Mouse (Mus musculus): ENCODE results near the gene Lkaaear1. TPM values are rescaled to one million over a fixed set of nuclear protein-coding genes. Genes with fewer than 3 reads are reported as not detected.
A peak's percentile ranks its signal among the peaks of the same experiment; 100 is the strongest.

The Lkaaear1 gene
- total and polyA plus RNA-seq, 3 experiments = not detected

DNA sequence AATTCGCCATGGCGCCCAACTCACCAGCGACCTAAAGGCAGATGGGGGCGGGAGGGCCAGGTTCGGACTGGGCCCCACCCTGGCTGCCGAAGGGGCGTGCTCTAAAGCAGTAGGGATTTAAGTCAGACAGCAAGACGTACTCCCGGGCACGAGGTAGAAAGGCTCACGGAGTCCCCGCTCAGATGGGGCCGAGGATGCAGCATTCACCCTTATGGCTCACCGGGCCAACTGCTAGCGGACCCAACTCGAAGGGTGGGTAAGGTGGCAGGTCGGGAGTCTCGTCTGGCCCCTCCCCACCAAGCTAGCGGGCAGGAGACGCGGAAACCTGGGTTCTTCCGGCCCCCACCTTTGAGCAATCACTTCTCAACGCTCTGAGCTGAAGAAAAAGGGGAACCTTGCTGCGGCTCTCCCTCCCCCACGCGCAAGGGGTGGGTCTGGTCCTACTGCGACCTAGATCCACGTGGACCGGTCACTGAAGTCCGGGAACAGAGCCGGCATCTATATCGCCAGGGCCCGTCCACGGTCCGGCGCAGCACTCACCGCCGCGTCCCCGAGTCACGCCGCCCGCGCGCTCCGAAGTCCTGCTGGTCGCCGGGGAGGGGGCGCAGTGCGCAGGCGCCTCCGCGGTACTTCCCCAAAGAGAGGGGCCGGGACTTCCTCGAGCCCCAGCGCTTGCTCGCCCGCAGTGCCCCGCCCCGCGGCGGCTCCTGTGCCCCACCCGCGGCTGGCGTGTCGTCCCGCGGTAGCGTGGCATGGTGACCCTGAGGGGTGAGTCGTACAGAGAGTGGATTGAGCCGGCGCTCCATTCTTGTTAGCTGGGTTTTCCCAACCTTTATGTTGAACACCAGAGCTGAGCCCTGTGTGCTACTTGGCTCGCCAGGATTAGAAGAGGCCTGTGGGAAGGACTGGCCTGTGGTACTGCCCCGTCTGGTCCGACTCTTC, 4.6 kb downstream of the Lkaaear1 start, which contains the start of gene Rgs19 (continued):
- no peak for TF ChIP-seq ETS1 (conservative IDR thresholded peaks at IDR 0.05; ENCODE audit: low read depth, low read length)

DNA sequence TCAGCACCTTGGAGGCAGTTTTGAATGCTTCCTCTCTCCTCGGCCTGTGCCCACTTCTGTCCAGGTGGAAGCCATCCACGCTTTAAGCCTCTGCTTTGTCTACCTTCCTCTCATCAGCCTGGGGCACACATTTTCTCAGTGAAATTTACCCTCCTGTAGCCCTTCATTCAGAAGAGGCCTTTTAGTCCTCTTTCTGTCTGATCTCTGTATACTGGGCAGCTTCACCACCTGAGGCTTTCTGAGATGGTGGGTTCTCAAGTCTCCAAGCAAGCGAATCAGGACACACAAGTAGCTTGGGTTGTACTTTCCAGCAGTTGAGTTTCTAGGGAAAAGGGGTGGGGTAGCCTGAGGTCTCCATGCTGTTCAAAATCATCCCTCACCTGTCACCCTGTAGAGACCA, 5.9 kb downstream of the Lkaaear1 start:
- in situ Hi-C loops (cut with MboI; ENCODE audit: low pct_ligation_motif_present, low pct_unique_long_range_greater_than_20kb, low sequenced_read_pairs) = loop anchor here (10.0 kb wide), 2 partner anchors 78 to 288 kb away; no protein-coding TSS in a partner anchor
- peaks cover 28 to 59% of the 10 kb centered on the region in 2 experiments for H3K4me1 ChIP-seq (ENCODE audit: control insufficient read depth in 1 of 2, insufficient read depth in 2 of 2)
- peak overlapping the region; percentile 90 for H3K4me2 ChIP-seq (ENCODE audit: insufficient read depth, low read depth, poor library complexity, severe bottlenecking)

GRCm38 (mm10) chr2:181691571-181691970, 6.7 kb downstream of the Lkaaear1 start:
- dilution Hi-C loops (cut with MboI; ENCODE audit: extremely low pct_ligation_motif_present, extremely low pct_unique_long_range_greater_than_20kb, low sequenced_read_pairs) (no loop called here), in situ Hi-C loops (cut with MboI; ENCODE audit: low pct_ligation_motif_present, low pct_unique_long_range_greater_than_20kb, low sequenced_read_pairs) (loop anchor here (10.0 kb wide), 2 partner anchors 77 to 287 kb away; no protein-coding TSS in a partner anchor)
- Histone ChIP-seq H3K4me1 (ENCODE audit: control insufficient read depth in 1 of 2, insufficient read depth in 2 of 2) (peaks cover 28 to 59% of the 10 kb centered on the region in 2 experiments), H3K36me3 (replicated peaks in 1 of 2; ENCODE audit: control insufficient read depth in 1 of 2, insufficient read depth in 1 of 2, low read length in 1 of 2) (peaks cover 34 to 52% of the 10 kb centered on the region in 2 experiments), H3K4me3 (replicated peaks in 1 of 3; ENCODE audit: low read depth in 2 of 3, low read length in 2 of 3, poor library complexity in 1 of 3) (peak overlapping the region in 1 of 3 experiments; percentile 71), H3K4me2 (ENCODE audit: insufficient read depth, low read depth, poor library complexity, severe bottlenecking) (no peak overlapping the region), H3K27ac (ENCODE audit: insufficient read depth, low read depth) (no peak overlapping the region), H3K9ac (ENCODE audit: insufficient read depth, low read depth) (no peak overlapping the region), H3K9me3 (replicated peaks; ENCODE audit: low read length) (no peaks in the 10 kb centered on the region), H3K27me3 (replicated peaks) (no peaks in the 10 kb centered on the region), H3K79me2 (replicated peaks; ENCODE audit: control insufficient read depth, extremely low read depth, insufficient read depth, poor library complexity, severe bottlenecking) (peaks cover 20% of the 10 kb centered on the region)
- TF ChIP-seq MEF2A (IDR thresholded peaks at IDR 0.05; ENCODE audit: borderline replicate concordance, low read depth, low read length) = no peak
- TF ChIP-seq GABPA (IDR thresholded peaks at IDR 0.05; ENCODE audit: insufficient replicate concordance, low read depth, low read length) = no peak
- no peak for TF ChIP-seq MAX (IDR thresholded peaks at IDR 0.05; ENCODE audit: low read length)
- TF ChIP-seq BHLHE40 (IDR thresholded peaks at IDR 0.05; ENCODE audit: low read depth, low read length) = no peak
- no peak for TF ChIP-seq EP300 (IDR thresholded peaks at IDR 0.05; ENCODE audit: low read length)
- no peak for TF ChIP-seq SMC3 (IDR thresholded peaks at IDR 0.05; ENCODE audit: low read depth, low read length)
- TF ChIP-seq USF2 (conservative IDR thresholded peaks at IDR 0.05; ENCODE audit: low read depth, low read length) = no peak
- no peak for TF ChIP-seq CTCF (conservative IDR thresholded peaks at IDR 0.05 in 1 of 2, IDR thresholded peaks at IDR 0.05 in 1 of 2; ENCODE audit: low read depth in 2 of 2, low read length in 2 of 2)
- TF ChIP-seq MAFK (IDR thresholded peaks at IDR 0.05; ENCODE audit: insufficient replicate concordance, low read length) = no peak
- TF ChIP-seq CHD1 (IDR thresholded peaks at IDR 0.05; ENCODE audit: low read depth, low read length) = no peak
- no peak for TF ChIP-seq POLR2A (IDR thresholded peaks at IDR 0.05; ENCODE audit: low read depth, low read length)
- TF ChIP-seq NELFE (IDR thresholded peaks at IDR 0.05; ENCODE audit: low read depth, low read length) = no peak
- no peak for TF ChIP-seq RAD21 (IDR thresholded peaks at IDR 0.05; ENCODE audit: low read depth, low read length)
- no peak for DNase-seq (ENCODE audit: extremely low read depth)

More for the DNA sequence above, 5.9 kb downstream of the Lkaaear1 start:
- H3K9me3 ChIP-seq (replicated peaks; ENCODE audit: low read length) = no peaks in the 10 kb centered on the region
- no peaks in the 10 kb centered on the region for H3K27me3 ChIP-seq (replicated peaks)
- peaks cover 20% of the 10 kb centered on the region for H3K79me2 ChIP-seq (replicated peaks; ENCODE audit: control insufficient read depth, extremely low read depth, insufficient read depth, poor library complexity, severe bottlenecking)
- H3K36me3 ChIP-seq (replicated peaks in 1 of 2; ENCODE audit: control insufficient read depth in 1 of 2, insufficient read depth in 1 of 2, low read length in 1 of 2) = peaks cover 28 to 44% of the 10 kb centered on the region in 2 experiments
- dilution Hi-C loops (cut with MboI; ENCODE audit: extremely low pct_ligation_motif_present, extremely low pct_unique_long_range_greater_than_20kb, low sequenced_read_pairs) = no loop called here
- TF ChIP-seq GABPA (IDR thresholded peaks at IDR 0.05; ENCODE audit: insufficient replicate concordance, low read depth, low read length) (no peak), USF2 (conservative IDR thresholded peaks at IDR 0.05; ENCODE audit: low read depth, low read length) (no peak), POLR2A (IDR thresholded peaks at IDR 0.05; ENCODE audit: low read depth, low read length) (no peak), E2F4 (IDR thresholded peaks at IDR 0.05; ENCODE audit: insufficient replicate concordance, low read depth, low read length) (no peak), UBTF (IDR thresholded peaks at IDR 0.05; ENCODE audit: low read depth, low read length) (no peak), KAT2A (IDR thresholded peaks at IDR 0.05; ENCODE audit: insufficient replicate concordance, low read length) (no peak), MAFK (IDR thresholded peaks at IDR 0.05; ENCODE audit: insufficient replicate concordance, low read length) (no peak), ZC3H11A (IDR thresholded peaks at IDR 0.05; ENCODE audit: low read depth, low read length) (no peak), ZKSCAN1 (IDR thresholded peaks at IDR 0.05; ENCODE audit: borderline replicate concordance, low read depth, low read length) (no peak), USF1 (IDR thresholded peaks at IDR 0.05; ENCODE audit: low read depth, low read length) (no peak), SMC3 (IDR thresholded peaks at IDR 0.05; ENCODE audit: low read depth, low read length) (no peak), NELFE (IDR thresholded peaks at IDR 0.05; ENCODE audit: low read depth, low read length) (no peak), POLR2AphosphoS2 (IDR thresholded peaks at IDR 0.05; ENCODE audit: low read depth, low read length) (no peak), MAX (IDR thresholded peaks at IDR 0.05; ENCODE audit: low read length) (no peak), CHD1 (IDR thresholded peaks at IDR 0.05; ENCODE audit: low read depth, low read length) (no peak), NRF1 (IDR thresholded peaks at IDR 0.05; ENCODE audit: low read depth, low read length) (no peak), ZNF384 (IDR thresholded peaks at IDR 0.05; ENCODE audit: low read depth, low read length) (no peak), SIN3A (IDR thresholded peaks at IDR 0.05; ENCODE audit: low read length) (no peak), RCOR1 (conservative IDR thresholded peaks at IDR 0.05; ENCODE audit: low read depth, low read length) (no peak), ETS1 (conservative IDR thresholded peaks at IDR 0.05; ENCODE audit: low read depth, low read length) (no peak)
- DNase-seq (ENCODE audit: extremely low read depth) = no peak
- H3K27ac ChIP-seq (ENCODE audit: insufficient read depth, low read depth) = no peak overlapping the region
- peak overlapping the region; percentile 71 to 78 (median 72) for H3K4me3 ChIP-seq (replicated peaks in 1 of 3; ENCODE audit: low read depth in 2 of 3, low read length in 2 of 3, poor library complexity in 1 of 3)
- H3K9ac ChIP-seq (ENCODE audit: insufficient read depth, low read depth) = 0 out of 2 replicates have a peak overlapping the region, but pooled peaks have one; percentile 78

Measured in CH12.LX (cell line).